Mouse (Mus musculus): Measurements from ENCODE around the gene Maml3. TPM values are rescaled to one million over a fixed set of nuclear protein-coding genes. Genes with fewer than 3 reads are reported as not detected.

Gene Maml3
- polyA plus RNA-seq, 1 experiment, result not detected

DNA sequence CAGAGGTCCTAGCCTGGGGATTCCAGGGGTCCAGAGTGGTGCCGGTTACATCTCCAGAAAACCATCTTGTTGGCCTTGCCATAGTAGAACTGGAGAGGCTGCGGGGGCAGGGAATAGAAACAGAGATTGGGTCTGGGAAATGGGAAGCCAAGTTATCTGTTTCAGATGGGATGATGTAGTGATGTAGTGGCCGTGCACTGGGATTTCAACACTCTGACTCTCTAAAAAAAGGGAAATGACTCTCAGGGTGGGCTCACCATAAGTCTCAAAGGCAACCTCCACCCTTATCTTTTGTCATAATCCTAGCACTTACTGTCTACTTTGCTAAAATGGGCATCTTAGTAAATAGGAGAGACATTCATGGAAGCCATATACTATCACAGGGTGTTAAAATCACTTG, 406.9 kb downstream of the Maml3 start:
- WGBS, result 97% methylated on average over 3 of the region's 3 CpGs
- no peak for TF ChIP-seq POLR2A (IDR thresholded peaks at IDR 0.05; ENCODE audit: insufficient read depth, low read depth, low read length)
- TF ChIP-seq CTCF (IDR thresholded peaks at IDR 0.05; ENCODE audit: insufficient read depth, low read depth, low read length), result no peak

DNA sequence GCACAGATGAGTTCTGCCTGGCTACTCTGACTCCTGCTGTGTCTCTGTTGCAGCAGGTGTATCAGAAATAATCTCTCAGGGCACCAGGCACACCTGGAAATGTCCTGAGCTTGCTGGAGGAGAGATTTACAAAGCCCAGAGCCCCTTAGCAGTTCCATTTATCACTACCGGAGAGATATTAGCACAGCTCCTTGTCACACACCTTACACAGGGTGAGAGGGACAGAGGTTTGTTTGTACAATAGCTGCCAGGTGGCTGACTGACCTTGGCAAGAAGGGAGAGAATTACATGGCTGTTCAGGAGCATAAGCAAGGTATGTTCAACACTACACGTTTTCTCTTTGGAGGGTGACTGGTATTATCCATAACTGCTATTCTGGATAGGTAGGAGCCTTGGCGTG, 409.2 kb downstream of the Maml3 start:
- 94% methylated on average over 3 of the region's 3 CpGs for WGBS
- H3K4me1 ChIP-seq (ENCODE audit: control insufficient read depth, insufficient read depth, low read length), result peaks cover 13% of the 10 kb centered on the region

More for the DNA sequence above, 406.9 kb downstream of the Maml3 start:
- Histone ChIP-seq H3K4me3 (ENCODE audit: insufficient read depth, low read depth, low read length) (no peak overlapping the region), H3K4me1 (ENCODE audit: control insufficient read depth, insufficient read depth, low read length) (peaks cover 27% of the 10 kb centered on the region), H3K27ac (ENCODE audit: insufficient read depth, low read depth, low read length) (no peak overlapping the region)

DNA sequence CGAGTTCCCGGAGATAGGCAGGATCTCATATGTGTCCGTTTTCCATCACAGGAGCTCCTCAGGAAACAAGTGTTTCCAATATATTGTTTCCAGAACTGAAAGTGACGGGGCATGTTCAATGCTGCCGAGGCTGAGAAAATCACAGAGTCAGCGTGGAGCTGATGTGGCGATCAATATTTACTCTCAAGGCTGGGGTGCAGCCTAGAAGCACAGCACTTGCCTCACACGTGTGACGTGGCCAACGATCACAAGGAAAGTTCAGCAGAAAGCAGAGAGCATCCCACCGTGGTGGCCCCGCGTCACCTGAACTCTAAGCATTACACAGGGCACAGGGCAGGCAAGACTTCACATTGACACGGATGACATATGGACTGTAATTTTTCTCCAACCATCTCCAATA, 410.3 kb downstream of the Maml3 start:
- TF ChIP-seq CTCF (IDR thresholded peaks at IDR 0.05; ENCODE audit: insufficient read depth, low read depth, low read length), result no peak
- no peak for TF ChIP-seq POLR2A (IDR thresholded peaks at IDR 0.05; ENCODE audit: insufficient read depth, low read depth, low read length)
- Histone ChIP-seq H3K4me1 (ENCODE audit: control insufficient read depth, insufficient read depth, low read length) (peaks cover 7% of the 10 kb centered on the region), H3K4me3 (ENCODE audit: insufficient read depth, low read depth, low read length) (no peak overlapping the region), H3K27ac (ENCODE audit: insufficient read depth, low read depth, low read length) (no peak overlapping the region)
- 90% methylated on average over 14 of the region's 14 CpGs for whole genome bisulfite sequencing

More for the DNA sequence above, 409.2 kb downstream of the Maml3 start:
- TF ChIP-seq POLR2A (IDR thresholded peaks at IDR 0.05; ENCODE audit: insufficient read depth, low read depth, low read length) (no peak), CTCF (IDR thresholded peaks at IDR 0.05; ENCODE audit: insufficient read depth, low read depth, low read length) (no peak)
- no peak overlapping the region for H3K4me3 ChIP-seq (ENCODE audit: insufficient read depth, low read depth, low read length)
- no peak overlapping the region for H3K27ac ChIP-seq (ENCODE audit: insufficient read depth, low read depth, low read length)

DNA sequence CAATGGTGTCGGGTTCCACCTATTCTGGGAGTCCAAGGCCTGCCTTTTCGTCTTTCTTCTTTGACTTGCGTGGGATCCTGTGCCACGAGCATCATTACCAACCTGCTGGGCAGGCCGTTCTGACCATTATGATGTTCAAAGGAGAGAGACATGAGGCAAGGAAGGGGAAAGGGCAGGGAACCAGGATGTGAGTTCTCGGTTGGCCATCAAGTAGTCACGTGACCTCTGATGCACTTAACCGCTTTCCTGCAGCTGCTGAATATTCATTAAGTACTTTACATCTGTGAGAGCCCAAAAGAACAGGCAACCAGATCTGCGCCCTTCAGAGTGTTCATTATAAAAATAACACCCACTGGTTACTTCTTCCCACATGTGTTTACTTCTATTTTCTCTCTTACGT, 411.7 kb downstream of the Maml3 start:
- TF ChIP-seq CTCF (IDR thresholded peaks at IDR 0.05; ENCODE audit: insufficient read depth, low read depth, low read length), result no peak
- TF ChIP-seq POLR2A (IDR thresholded peaks at IDR 0.05; ENCODE audit: insufficient read depth, low read depth, low read length), result no peak
- WGBS, result 37% methylated on average over 10 of the region's 10 CpGs
- Histone ChIP-seq H3K4me3 (ENCODE audit: insufficient read depth, low read depth, low read length) (no peak overlapping the region), H3K27ac (ENCODE audit: insufficient read depth, low read depth, low read length) (peak overlapping the region; percentile 65), H3K4me1 (ENCODE audit: control insufficient read depth, insufficient read depth, low read length) (peaks cover 6% of the 10 kb centered on the region)

DNA sequence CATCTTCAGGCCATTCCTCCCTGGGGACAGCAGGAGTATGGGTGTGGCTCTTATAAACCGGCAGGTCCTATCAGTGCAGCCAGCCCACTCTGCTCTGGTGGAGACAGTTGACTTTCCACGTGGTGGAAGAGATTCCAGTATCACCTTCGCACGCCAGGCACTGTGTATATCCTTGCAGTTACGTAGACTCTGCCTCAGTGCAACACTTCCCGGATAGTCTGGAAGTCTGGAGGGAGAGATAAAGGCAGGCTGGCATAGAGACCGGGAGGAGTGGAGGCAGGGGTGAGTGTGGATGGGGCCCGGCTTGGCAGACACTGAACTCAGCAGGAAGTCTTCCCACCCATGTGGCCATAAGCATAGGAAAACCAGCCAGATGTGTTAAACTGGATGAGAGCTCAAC, 416.2 kb downstream of the Maml3 start:
- TF ChIP-seq CTCF (IDR thresholded peaks at IDR 0.05; ENCODE audit: insufficient read depth, low read depth, low read length), result no peak
- TF ChIP-seq POLR2A (IDR thresholded peaks at IDR 0.05; ENCODE audit: insufficient read depth, low read depth, low read length), result no peak
- Histone ChIP-seq H3K4me3 (ENCODE audit: insufficient read depth, low read depth, low read length) (no peak overlapping the region), H3K27ac (ENCODE audit: insufficient read depth, low read depth, low read length) (no peak overlapping the region), H3K4me1 (ENCODE audit: control insufficient read depth, insufficient read depth, low read length) (peaks cover 3% of the 10 kb centered on the region)
- WGBS, result 88% methylated on average over 8 of the region's 8 CpGs

DNA sequence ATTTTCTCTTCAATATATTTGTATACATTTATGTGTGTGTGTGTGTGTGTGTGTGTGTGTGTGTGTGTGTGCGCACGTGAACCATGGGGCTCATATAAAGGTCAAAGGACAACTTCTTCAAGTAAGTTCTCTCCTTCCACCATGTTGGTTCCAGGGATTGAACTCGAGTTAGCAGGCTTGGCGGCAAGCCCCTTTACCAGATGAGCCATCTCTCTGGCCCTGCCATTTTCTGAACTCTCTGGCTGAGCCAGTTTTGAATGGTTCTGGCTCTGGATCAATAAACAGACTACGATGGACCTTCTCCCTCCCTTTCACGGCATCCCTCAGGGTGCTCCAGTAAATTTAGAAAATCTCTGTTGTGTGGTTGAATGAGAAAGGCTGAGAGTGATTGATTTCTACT, 418.1 kb downstream of the Maml3 start:
- Histone ChIP-seq H3K4me3 (ENCODE audit: insufficient read depth, low read depth, low read length) (no peak overlapping the region), H3K27ac (ENCODE audit: insufficient read depth, low read depth, low read length) (no peak overlapping the region), H3K4me1 (ENCODE audit: control insufficient read depth, insufficient read depth, low read length) (no peaks in the 10 kb centered on the region)
- WGBS, result 69% methylated on average over 6 of the region's 6 CpGs
- TF ChIP-seq CTCF (IDR thresholded peaks at IDR 0.05; ENCODE audit: insufficient read depth, low read depth, low read length), result no peak
- no peak for TF ChIP-seq POLR2A (IDR thresholded peaks at IDR 0.05; ENCODE audit: insufficient read depth, low read depth, low read length)

DNA sequence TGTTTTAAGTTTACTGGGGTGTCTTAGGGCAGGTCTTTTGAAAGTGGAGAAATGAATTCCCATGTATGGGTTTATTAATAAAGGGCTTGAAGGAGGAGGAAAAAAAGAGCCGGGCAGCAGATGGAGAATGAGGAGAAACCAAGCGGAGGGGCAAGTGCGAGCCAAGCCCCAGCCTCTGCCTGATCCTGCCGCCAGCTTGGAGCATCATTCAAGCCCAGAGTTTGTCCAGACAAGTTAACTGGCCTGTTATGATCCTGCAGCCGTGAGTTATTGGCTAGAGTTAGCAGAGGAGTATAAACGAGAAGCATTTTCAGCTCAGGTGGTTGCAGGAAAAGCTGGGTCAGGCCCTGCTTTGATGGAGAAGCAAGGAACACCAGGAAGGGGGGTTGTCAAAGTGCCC, 418.6 kb downstream of the Maml3 start:
- H3K27ac ChIP-seq (ENCODE audit: insufficient read depth, low read depth, low read length), result no peak overlapping the region
- no peak overlapping the region for H3K4me3 ChIP-seq (ENCODE audit: insufficient read depth, low read depth, low read length)
- TF ChIP-seq POLR2A (IDR thresholded peaks at IDR 0.05; ENCODE audit: insufficient read depth, low read depth, low read length) (no peak), CTCF (IDR thresholded peaks at IDR 0.05; ENCODE audit: insufficient read depth, low read depth, low read length) (no peak)
- H3K4me1 ChIP-seq (ENCODE audit: control insufficient read depth, insufficient read depth, low read length), result no peaks in the 10 kb centered on the region
- WGBS, result 89% methylated on average over 6 of the region's 6 CpGs

DNA sequence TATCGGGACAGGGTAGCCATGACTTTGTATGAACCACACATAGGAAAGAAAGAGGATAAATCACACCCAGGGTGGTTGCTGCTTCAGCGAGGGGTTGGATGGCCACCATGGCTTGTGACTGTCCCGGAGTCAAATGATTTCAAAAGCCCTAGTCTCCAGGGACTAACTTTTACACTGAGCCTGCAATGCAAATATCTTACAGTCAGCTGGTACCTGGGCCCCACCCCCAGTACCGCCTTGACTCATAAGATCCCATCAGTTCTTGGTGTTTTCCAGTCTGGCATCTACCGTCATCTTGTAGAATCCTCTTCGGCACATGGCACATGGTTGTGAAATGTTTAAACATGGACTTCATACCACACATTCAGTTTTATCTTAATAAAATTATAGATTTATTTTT, 419.3 kb downstream of the Maml3 start:
- H3K4me1 ChIP-seq (ENCODE audit: control insufficient read depth, insufficient read depth, low read length), result no peaks in the 10 kb centered on the region
- TF ChIP-seq CTCF (IDR thresholded peaks at IDR 0.05; ENCODE audit: insufficient read depth, low read depth, low read length) (no peak), POLR2A (IDR thresholded peaks at IDR 0.05; ENCODE audit: insufficient read depth, low read depth, low read length) (no peak)
- WGBS, result 96% methylated on average over 6 of the region's 6 CpGs

DNA sequence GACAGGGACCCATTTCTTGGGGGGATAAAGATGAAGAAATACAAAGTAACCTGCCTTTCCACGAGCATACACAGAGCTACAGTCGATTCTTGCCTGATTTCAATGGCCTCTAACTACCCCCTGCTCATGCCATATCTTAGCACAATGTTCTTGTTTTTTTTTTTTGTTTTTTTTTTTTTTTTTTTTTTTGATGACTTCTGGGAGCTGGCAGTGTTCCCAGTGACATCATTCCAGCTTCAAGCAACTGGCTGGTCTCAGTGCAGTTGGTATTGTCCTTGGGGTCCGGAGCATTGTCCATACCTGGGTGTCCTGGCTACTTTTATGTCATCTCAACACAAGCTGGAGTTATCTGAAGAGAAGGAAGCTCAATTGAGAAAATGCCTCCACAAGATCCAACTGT, 429.9 kb downstream of the Maml3 start:
- H3K27ac ChIP-seq (ENCODE audit: insufficient read depth, low read depth, low read length), result no peak overlapping the region
- 76% methylated on average over 3 of the region's 3 CpGs for WGBS
- no peaks in the 10 kb centered on the region for H3K4me1 ChIP-seq (ENCODE audit: control insufficient read depth, insufficient read depth, low read length)
- no peak overlapping the region for H3K4me3 ChIP-seq (ENCODE audit: insufficient read depth, low read depth, low read length)
- TF ChIP-seq POLR2A (IDR thresholded peaks at IDR 0.05; ENCODE audit: insufficient read depth, low read depth, low read length), result no peak
- no peak for TF ChIP-seq CTCF (IDR thresholded peaks at IDR 0.05; ENCODE audit: insufficient read depth, low read depth, low read length)

More for the DNA sequence above, 419.3 kb downstream of the Maml3 start:
- Histone ChIP-seq H3K27ac (ENCODE audit: insufficient read depth, low read depth, low read length) (no peak overlapping the region), H3K4me3 (ENCODE audit: insufficient read depth, low read depth, low read length) (no peak overlapping the region)

Data from olfactory bulb, adult 2 months (tissue).